Mouse (Mus musculus) neural tube, embryonic 15.5 days (tissue): Measurements from ENCODE around the gene Psme2. TPM values are rescaled to one million over a fixed set of nuclear protein-coding genes. Genes with fewer than 3 reads are reported as not detected.

Experiments used
- ATAC-seq: fragments of 200-750 bp; cut with Nextera tagmentation; 2 replicates; pipeline ENCODE4 v1.8.0; 2017; ENCODE audit warnings: mild to moderate bottlenecking, moderate TSS enrichment, moderate library complexity; ENCODE audit not compliant: low FRiP score
- H3K27ac ChIP-seq: fragments of 300-500 bp; sonication (generic); replicated peaks from 2 replicates; pipeline ENCODE4 v1.5.1; 2015; ENCODE audit warnings: mild to moderate bottlenecking, inconsistent platforms
- H3K27me3 ChIP-seq: fragments of 300-500 bp; sonication (generic); replicated peaks from 2 replicates; pipeline ENCODE4 v1.6.1; 2015; ENCODE audit warnings: inconsistent platforms
- H3K36me3 ChIP-seq: fragments of 300-500 bp; sonication (generic); 2 replicates; pipeline ENCODE4 v1.6.1; 2015; ENCODE audit warnings: inconsistent platforms
- H3K4me1 ChIP-seq: fragments of 300-500 bp; sonication (generic); 2 replicates; pipeline ENCODE4 v1.6.1; 2015; ENCODE audit warnings: inconsistent platforms
- H3K4me2 ChIP-seq: fragments of 300-500 bp; sonication (generic); 2 replicates; pipeline ENCODE4 v1.6.1; 2015; ENCODE audit warnings: inconsistent platforms, mild to moderate bottlenecking, moderate library complexity
- H3K4me3 ChIP-seq: fragments of 300-500 bp; sonication (generic); replicated peaks from 2 replicates; pipeline ENCODE4 v1.5.1; 2015; ENCODE audit warnings: mild to moderate bottlenecking, inconsistent platforms
- H3K9ac ChIP-seq: fragments of 300-500 bp; sonication (generic); replicated peaks from 2 replicates; pipeline ENCODE4 v1.6.1; 2015; ENCODE audit warnings: mild to moderate bottlenecking, inconsistent platforms
- H3K9me3 ChIP-seq: fragments of 300-500 bp; sonication (generic); replicated peaks from 2 replicates; pipeline ENCODE4 v1.6.1; 2016; ENCODE audit warnings: inconsistent platforms
- WGBS: fragments of 180-500 bp; shearing (Covaris S2); methylation state at CpG from one replicate; pipeline ENCODE4 v1.1.7; 2015; ENCODE audit warnings: mixed read lengths; 5-methylcytosine and 5-hydroxymethylcytosine counted together
- polyA plus RNA-seq: library from polyadenylated mRNA; unstranded; fragments of >200 nt; fragmentation: Nextera tagmentation; extraction: Ambion mirVana; gene quantifications from 2 replicates; pipeline ENCODE4 v1.2.1, GENCODE M21; 2015

Gene Psme2
- polyA plus RNA-seq, 1 experiment from 2014 or later: 186 TPM

GRCm38 (mm10) chr14:55614565-55615178, 23.8 kb upstream of the Psme2 start:
- H3K27me3 ChIP-seq: no peaks in the 10 kb centered on the region
- H3K9me3 ChIP-seq: no peaks in the 10 kb centered on the region
- 80% methylated on average over 7 of the region's 7 CpGs for WGBS
- H3K4me3 ChIP-seq: no peak overlapping the region
- H3K9ac ChIP-seq: no peak overlapping the region
- ATAC-seq: no peak
- no peaks in the 10 kb centered on the region for H3K4me1 ChIP-seq
- no peak overlapping the region for H3K4me2 ChIP-seq
- no peak overlapping the region for H3K27ac ChIP-seq
- H3K36me3 ChIP-seq: peaks cover 10% of the 10 kb centered on the region

- no peaks in the 10 kb centered on the region for H3K27me3 ChIP-seq
- no peaks in the 10 kb centered on the region for H3K4me1 ChIP-seq
- peaks cover 23% of the 10 kb centered on the region for H3K36me3 ChIP-seq
- no peak for ATAC-seq
- WGBS: 80% methylated on average over 6 of the region's 6 CpGs
- no peak overlapping the region for H3K4me3 ChIP-seq
- no peaks in the 10 kb centered on the region for H3K9me3 ChIP-seq
- no peak overlapping the region for H3K27ac ChIP-seq
- H3K9ac ChIP-seq: no peak overlapping the region
- no peak overlapping the region for H3K4me2 ChIP-seq
Observed at GRCm38 (mm10) chr14:55613346-55613745, 22.4 kb upstream of the Psme2 start.

- Histone ChIP-seq H3K4me3 (no peak overlapping the region), H3K36me3 (peaks cover 56% of the 10 kb centered on the region), H3K9ac (no peak overlapping the region), H3K27me3 (no peaks in the 10 kb centered on the region), H3K9me3 (no peaks in the 10 kb centered on the region), H3K4me1 (peaks cover 11% of the 10 kb centered on the region), H3K4me2 (no peak overlapping the region), H3K27ac (no peak overlapping the region)
- 95% methylated on average over 6 of the region's 6 CpGs for WGBS
- ATAC-seq: no peak
Observed at GRCm38 (mm10) chr14:55608339-55608738, 17.4 kb upstream of the Psme2 start.

- Histone ChIP-seq H3K36me3 (peaks cover 80% of the 10 kb centered on the region), H3K9me3 (no peaks in the 10 kb centered on the region), H3K27me3 (no peaks in the 10 kb centered on the region), H3K9ac (no peak overlapping the region), H3K4me3 (no peak overlapping the region), H3K4me2 (no peak overlapping the region), H3K27ac (no peak overlapping the region), H3K4me1 (peaks cover 12% of the 10 kb centered on the region)
- WGBS: 94% methylated on average over 16 of the region's 16 CpGs
- ATAC-seq: no peak
Observed at GRCm38 (mm10) chr14:55605743-55606459, 15.0 kb upstream of the Psme2 start.

- no peak for ATAC-seq
- 86% methylated on average over 11 of the region's 11 CpGs for WGBS
- Histone ChIP-seq H3K27me3 (no peaks in the 10 kb centered on the region), H3K4me1 (peaks cover 12% of the 10 kb centered on the region), H3K27ac (no peak overlapping the region), H3K4me2 (peak overlapping the region; percentile 54), H3K9ac (no peak overlapping the region), H3K4me3 (no peak overlapping the region), H3K36me3 (peaks cover 82% of the 10 kb centered on the region), H3K9me3 (no peaks in the 10 kb centered on the region)
Observed at GRCm38 (mm10) chr14:55604823-55605222, 13.9 kb upstream of the Psme2 start.

- H3K4me3 ChIP-seq: peak overlapping the region; percentile 34
- H3K27ac ChIP-seq: peak overlapping the region; percentile 63; the same call in 1 of the 2 replicates
- no peaks in the 10 kb centered on the region for H3K27me3 ChIP-seq
- H3K36me3 ChIP-seq: peaks cover 82% of the 10 kb centered on the region
- H3K9ac ChIP-seq: no peak overlapping the region
- peak overlapping the region; percentile 54 for H3K4me2 ChIP-seq
- WGBS: 24% methylated on average over 19 of the region's 19 CpGs
- ATAC-seq: peak; percentile 86; the same call in 1 of the 2 replicates
- H3K4me1 ChIP-seq: peaks cover 12% of the 10 kb centered on the region
- no peaks in the 10 kb centered on the region for H3K9me3 ChIP-seq
Observed at GRCm38 (mm10) chr14:55603633-55604576, 13.0 kb upstream of the Psme2 start.

- Histone ChIP-seq H3K27me3 (no peaks in the 10 kb centered on the region), H3K9ac (no peak within 1 kb of the TSS), H3K4me2 (peak within 1 kb of the TSS; percentile 54), H3K4me3 (peak within 1 kb of the TSS; percentile 34), H3K36me3 (peaks cover 82% of the 10 kb centered on the region), H3K27ac (peak within 1 kb of the TSS; percentile 63; the same call in 1 of the 2 replicates), H3K9me3 (no peaks in the 10 kb centered on the region), H3K4me1 (peaks cover 12% of the 10 kb centered on the region)
- 86% methylated on average over 7 of the region's 7 CpGs for WGBS
- no peak for ATAC-seq
Observed at GRCm38 (mm10) chr14:55603271-55603632, 12.3 kb upstream of the Psme2 start, which contains the start of gene Irf9. Gene Irf9, plus strand, starts transcription at chr14:55603571.

- Histone ChIP-seq H3K9me3 (no peaks in the 10 kb centered on the region), H3K27ac (no peak overlapping the region), H3K9ac (no peak overlapping the region), H3K4me3 (no peak overlapping the region), H3K4me2 (no peak overlapping the region), H3K36me3 (peaks cover 95% of the 10 kb centered on the region), H3K27me3 (no peaks in the 10 kb centered on the region), H3K4me1 (peaks cover 11% of the 10 kb centered on the region)
- no peak for ATAC-seq
- 96% methylated on average over 21 of the region's 21 CpGs for WGBS
Observed at GRCm38 (mm10) chr14:55598521-55599390, 7.8 kb upstream of the Psme2 start.

- Histone ChIP-seq H3K27me3 (no peaks in the 10 kb centered on the region), H3K4me2 (no peak overlapping the region), H3K27ac (no peak overlapping the region), H3K9ac (no peak overlapping the region; the same call in 1 of the 2 replicates), H3K9me3 (no peaks in the 10 kb centered on the region), H3K4me3 (no peak overlapping the region), H3K4me1 (peaks cover 25% of the 10 kb centered on the region), H3K36me3 (peaks cover 70% of the 10 kb centered on the region)
- WGBS: 72% methylated on average over 13 of the region's 13 CpGs
- ATAC-seq: no peak
Observed at GRCm38 (mm10) chr14:55596036-55596690, 5.2 kb upstream of the Psme2 start.

GRCm38 (mm10) chr14:55592226-55592625, 1.3 kb upstream of the Psme2 start:
- H3K4me1 ChIP-seq: peaks cover 39% of the 10 kb centered on the region
- ATAC-seq: no peak
- no peaks in the 10 kb centered on the region for H3K9me3 ChIP-seq
- H3K4me3 ChIP-seq: peak overlapping the region; percentile 93
- peak overlapping the region; percentile 95 for H3K4me2 ChIP-seq
- H3K36me3 ChIP-seq: peaks cover 45% of the 10 kb centered on the region
- H3K9ac ChIP-seq: peak overlapping the region; percentile 87
- WGBS: 6% methylated on average over 16 of the region's 16 CpGs
- H3K27ac ChIP-seq: peak overlapping the region; percentile 92
- H3K27me3 ChIP-seq: no peaks in the 10 kb centered on the region
